Mouse (Mus musculus) myocyte (in vitro differentiated cells): ENCODE results near the gene Gcsam.

Experiments used
- CEBPB ChIP-seq: IDR thresholded peaks from 2 replicates; pipeline ENCODE4 v1.6.1; 2011; ENCODE audit warnings: mild to moderate bottlenecking, moderate library complexity; ENCODE audit not compliant: poor library complexity, insufficient read depth, severe bottlenecking
- E2F4 ChIP-seq: IDR thresholded peaks from one replicate; pipeline ENCODE4 v1.6.1; 2011; ENCODE audit warnings: mild to moderate bottlenecking, control low read depth, moderate library complexity; ENCODE audit not compliant: insufficient read depth
- MAX ChIP-seq: IDR thresholded peaks from one replicate; pipeline ENCODE4 v1.6.1; 2011; ENCODE audit warnings: low read depth, mild to moderate bottlenecking, control low read depth
- MYOD1 ChIP-seq, 3 experiments: IDR thresholded peaks; one replicate each; pipeline ENCODE4 v1.6.1; 2011; ENCODE audit warnings: control low read depth in 2 of 3, low read depth in 2 of 3, mild to moderate bottlenecking in 2 of 3, moderate library complexity in 1 of 3; ENCODE audit not compliant: insufficient read length in 2 of 3, control insufficient read depth in 1 of 3
- MYOG ChIP-seq, 3 experiments: IDR thresholded peaks; one replicate each; pipeline ENCODE4 v1.6.1; 2011; ENCODE audit warnings: control low read depth in 2 of 3, low read depth in 2 of 3, mild to moderate bottlenecking in 2 of 3; ENCODE audit not compliant: insufficient read length in 2 of 3, control insufficient read depth in 1 of 3, insufficient read depth in 1 of 3
- POLR2A ChIP-seq: IDR thresholded peaks from one replicate; pipeline ENCODE4 v1.6.1; 2011; ENCODE audit warnings: low read depth, mild to moderate bottlenecking, control low read depth, moderate library complexity; ENCODE audit not compliant: insufficient read length
- POLR2AphosphoS2 ChIP-seq: IDR thresholded peaks from one replicate; pipeline ENCODE4 v1.6.1; 2011; ENCODE audit warnings: low read depth, control low read depth; ENCODE audit not compliant: insufficient read length
- SRF ChIP-seq: IDR thresholded peaks from one replicate; pipeline ENCODE4 v1.6.1; 2011; ENCODE audit warnings: low read depth; ENCODE audit not compliant: control insufficient read depth, insufficient read length
- TCF12 ChIP-seq: IDR thresholded peaks from one replicate; pipeline ENCODE4 v1.6.1; 2011; ENCODE audit warnings: mild to moderate bottlenecking, control low read depth; ENCODE audit not compliant: poor library complexity, insufficient read depth, severe bottlenecking
- TCF3 ChIP-seq: IDR thresholded peaks from one replicate; pipeline ENCODE4 v1.6.1; 2011; ENCODE audit warnings: low read depth, control low read depth; ENCODE audit not compliant: insufficient read length
- USF1 ChIP-seq: IDR thresholded peaks from one replicate; pipeline ENCODE4 v1.6.1; 2011; ENCODE audit warnings: low read depth, mild to moderate bottlenecking, control low read depth, moderate library complexity

- TF ChIP-seq POLR2AphosphoS2: no peak
- TF ChIP-seq MYOD1 (IDR thresholded peaks at IDR 0.05; ENCODE audit: control insufficient read depth in 1 of 3, insufficient read length in 2 of 3, low read depth in 2 of 3): no peak
- TF ChIP-seq POLR2A: no peak
- no peak for TF ChIP-seq USF1
- TF ChIP-seq MAX: no peak
- TF ChIP-seq CEBPB: no peak
- no peak for TF ChIP-seq TCF12
- no peak for TF ChIP-seq SRF
- TF ChIP-seq E2F4: no peak
- TF ChIP-seq TCF3: no peak
- no peak for TF ChIP-seq MYOG (IDR thresholded peaks at IDR 0.05; ENCODE audit: control insufficient read depth in 1 of 3, insufficient read depth in 1 of 3, insufficient read length in 2 of 3, low read depth in 2 of 3)
These were observed 1.7 kb upstream of the Gcsam start for GRCm38 (mm10) chr16:45608481-45608954.
